Mouse (Mus musculus): ENCODE measurements around the gene Kctd17. TPM values are rescaled to one million over a fixed set of nuclear protein-coding genes. Genes with fewer than 3 reads are reported as not detected.

Gene Kctd17
- polyA plus RNA-seq, 1 experiment from 2014 or later = 45.8 TPM

Other genes with a start within 250 kb of the Kctd17 start
- gene Pvalb, start 222.2 kb upstream of the Kctd17 start, polyA plus RNA-seq (2015; fragmentation: Nextera tagmentation; extraction: Ambion mirVana) = not detected in 2 replicates
- 3.5 and 4.0 TPM in 2 replicates for gene Ncf4, start 183.8 kb upstream of the Kctd17 start, polyA plus RNA-seq (2015; fragmentation: Nextera tagmentation; extraction: Ambion mirVana)
- gene Csf2rb2, start 122.8 kb upstream of the Kctd17 start, polyA plus RNA-seq (2015; fragmentation: Nextera tagmentation; extraction: Ambion mirVana) = 0.19 and 0.35 TPM in 2 replicates
- 1.2 TPM in 2 replicates for gene Csf2rb, start 102.8 kb upstream of the Kctd17 start, polyA plus RNA-seq (2015; fragmentation: Nextera tagmentation; extraction: Ambion mirVana)
- gene Tex33, start 32.7 kb upstream of the Kctd17 start, polyA plus RNA-seq (2015; fragmentation: Nextera tagmentation; extraction: Ambion mirVana) = not detected in 2 replicates
- gene Tst, start 22.7 kb upstream of the Kctd17 start, polyA plus RNA-seq (2015; fragmentation: Nextera tagmentation; extraction: Ambion mirVana) = 44.3 and 52.1 TPM in 2 replicates
- 3.3 and 4.1 TPM in 2 replicates for gene Mpst, start 22.1 kb upstream of the Kctd17 start, polyA plus RNA-seq (2015; fragmentation: Nextera tagmentation; extraction: Ambion mirVana)
- 0.31 and 1.0 TPM in 2 replicates for gene Tmprss6, start 40.1 kb downstream of the Kctd17 start, polyA plus RNA-seq (2015; fragmentation: Nextera tagmentation; extraction: Ambion mirVana)
- gene Il2rb, start 66.7 kb downstream of the Kctd17 start, polyA plus RNA-seq (2015; fragmentation: Nextera tagmentation; extraction: Ambion mirVana) = 0.44 and 0.60 TPM in 2 replicates
- 27.7 and 30.4 TPM in 2 replicates for gene C1qtnf6, start 102.9 kb downstream of the Kctd17 start, polyA plus RNA-seq (2015; fragmentation: Nextera tagmentation; extraction: Ambion mirVana)
- gene Sstr3, start 116.1 kb downstream of the Kctd17 start, polyA plus RNA-seq (2015; fragmentation: Nextera tagmentation; extraction: Ambion mirVana) = 0.30 and 0.58 TPM in 2 replicates
- 8.1 and 11.1 TPM in 2 replicates for gene Rac2, start 144.2 kb downstream of the Kctd17 start, polyA plus RNA-seq (2015; fragmentation: Nextera tagmentation; extraction: Ambion mirVana)
- gene Cyth4, start 168.5 kb downstream of the Kctd17 start, polyA plus RNA-seq (2015; fragmentation: Nextera tagmentation; extraction: Ambion mirVana) = 7.1 and 8.1 TPM in 2 replicates